Mouse (Mus musculus) kidney, embryonic 16.5 days (tissue): ENCODE data around the gene Slc7a14. TPM values are rescaled to one million over a fixed set of nuclear protein-coding genes. Genes with fewer than 3 reads are reported as not detected.
A peak's percentile ranks its signal among the peaks of the same experiment; 100 is the strongest.

Source experiments
- ATAC-seq: fragments of 200-750 bp; cut with Nextera tagmentation; 2 replicates; pipeline ENCODE4 v1.8.0; 2017; ENCODE audit warnings: moderate TSS enrichment; ENCODE audit not compliant: low FRiP score, low TSS enrichment
- H3K27ac ChIP-seq: fragments of 300-500 bp; sonication (generic); 2 replicates; pipeline ENCODE4 v1.5.1; 2014; ENCODE audit warnings: low read length
- H3K27me3 ChIP-seq: fragments of 300-500 bp; sonication (generic); 2 replicates; pipeline ENCODE4 v1.6.1; 2014; ENCODE audit warnings: low read length, control low read depth, mixed read lengths; ENCODE audit not compliant: insufficient read depth
- H3K36me3 ChIP-seq: fragments of 300-500 bp; sonication (generic); 2 replicates; pipeline ENCODE4 v1.6.1; 2014; ENCODE audit warnings: low read length, control low read depth, mixed read lengths; ENCODE audit not compliant: insufficient read depth
- H3K4me1 ChIP-seq: fragments of 300-500 bp; sonication (generic); 2 replicates; pipeline ENCODE4 v1.6.1; 2014; ENCODE audit warnings: low read length, control low read depth, mixed read lengths; ENCODE audit not compliant: insufficient read depth
- H3K4me2 ChIP-seq: fragments of 300-500 bp; sonication (generic); replicated peaks from 2 replicates; pipeline ENCODE4 v1.6.1; 2014; ENCODE audit warnings: low read depth, low read length
- H3K4me3 ChIP-seq: fragments of 300-500 bp; sonication (generic); 2 replicates; pipeline ENCODE4 v1.5.1; 2014; ENCODE audit warnings: mild to moderate bottlenecking, low read length
- H3K9ac ChIP-seq: fragments of 300-500 bp; sonication (generic); replicated peaks from 2 replicates; pipeline ENCODE4 v1.6.1; 2014; ENCODE audit warnings: low read length
- H3K9me3 ChIP-seq: fragments of 300-500 bp; sonication (generic); 2 replicates; pipeline ENCODE4 v1.6.1; 2016; ENCODE audit warnings: low read length, control low read depth
- WGBS: fragments of 180-500 bp; shearing (Covaris S2); extraction: QIAGEN DNeasy Blood & Tissue Kit; methylation state at CpG from one replicate; pipeline ENCODE4 v1.1.7; 2014; 5-methylcytosine and 5-hydroxymethylcytosine counted together
- polyA plus RNA-seq: library from polyadenylated mRNA; unstranded; fragments of >200 nt; fragmentation: Nextera tagmentation; extraction: Ambion mirVana; gene quantifications from 2 replicates; pipeline ENCODE4 v1.2.1, GENCODE M21; 2015

Gene Slc7a14
- polyA plus RNA-seq, 1 experiment from 2014 or later, result 0.14 TPM

- Histone ChIP-seq H3K4me1 (peaks cover 8% of the 10 kb centered on the region; the same call in 1 of the 2 replicates), H3K4me2 (no peak overlapping the region), H3K27ac (no peak overlapping the region), H3K27me3 (no peaks in the 10 kb centered on the region), H3K9ac (no peak overlapping the region), H3K9me3 (no peaks in the 10 kb centered on the region), H3K36me3 (no peaks in the 10 kb centered on the region), H3K4me3 (no peak overlapping the region)
- 74% methylated on average over 7 of the region's 7 CpGs for WGBS
- no peak for ATAC-seq
These were observed 90.7 kb downstream of the Slc7a14 start for GRCm38 (mm10) chr3:31219483-31219882.

- H3K4me3 ChIP-seq, result no peak overlapping the region
- H3K9me3 ChIP-seq, result no peaks in the 10 kb centered on the region
- no peaks in the 10 kb centered on the region for H3K36me3 ChIP-seq
- no peak overlapping the region for H3K4me2 ChIP-seq
- 53% methylated on average over 10 of the region's 10 CpGs for WGBS
- peak; percentile 28; the same call in 1 of the 2 replicates for ATAC-seq
- no peak overlapping the region for H3K27ac ChIP-seq
- peaks cover 22% of the 10 kb centered on the region for H3K4me1 ChIP-seq
- H3K27me3 ChIP-seq, result no peaks in the 10 kb centered on the region
- no peak overlapping the region for H3K9ac ChIP-seq
These were observed 92.7 kb downstream of the Slc7a14 start for GRCm38 (mm10) chr3:31217523-31217922.

GRCm38 (mm10) chr3:31213802-31214201 is 96.4 kb downstream of the Slc7a14 start:
- H3K4me3 ChIP-seq, result no peak overlapping the region
- H3K36me3 ChIP-seq, result no peaks in the 10 kb centered on the region
- H3K9ac ChIP-seq, result no peak overlapping the region
- no peak overlapping the region for H3K27ac ChIP-seq
- no peak overlapping the region for H3K4me2 ChIP-seq
- no peak for ATAC-seq
- 34% methylated on average over 3 of the region's 3 CpGs for WGBS
- H3K4me1 ChIP-seq, result peaks cover 33% of the 10 kb centered on the region
- H3K27me3 ChIP-seq, result no peaks in the 10 kb centered on the region
- no peaks in the 10 kb centered on the region for H3K9me3 ChIP-seq

DNA sequence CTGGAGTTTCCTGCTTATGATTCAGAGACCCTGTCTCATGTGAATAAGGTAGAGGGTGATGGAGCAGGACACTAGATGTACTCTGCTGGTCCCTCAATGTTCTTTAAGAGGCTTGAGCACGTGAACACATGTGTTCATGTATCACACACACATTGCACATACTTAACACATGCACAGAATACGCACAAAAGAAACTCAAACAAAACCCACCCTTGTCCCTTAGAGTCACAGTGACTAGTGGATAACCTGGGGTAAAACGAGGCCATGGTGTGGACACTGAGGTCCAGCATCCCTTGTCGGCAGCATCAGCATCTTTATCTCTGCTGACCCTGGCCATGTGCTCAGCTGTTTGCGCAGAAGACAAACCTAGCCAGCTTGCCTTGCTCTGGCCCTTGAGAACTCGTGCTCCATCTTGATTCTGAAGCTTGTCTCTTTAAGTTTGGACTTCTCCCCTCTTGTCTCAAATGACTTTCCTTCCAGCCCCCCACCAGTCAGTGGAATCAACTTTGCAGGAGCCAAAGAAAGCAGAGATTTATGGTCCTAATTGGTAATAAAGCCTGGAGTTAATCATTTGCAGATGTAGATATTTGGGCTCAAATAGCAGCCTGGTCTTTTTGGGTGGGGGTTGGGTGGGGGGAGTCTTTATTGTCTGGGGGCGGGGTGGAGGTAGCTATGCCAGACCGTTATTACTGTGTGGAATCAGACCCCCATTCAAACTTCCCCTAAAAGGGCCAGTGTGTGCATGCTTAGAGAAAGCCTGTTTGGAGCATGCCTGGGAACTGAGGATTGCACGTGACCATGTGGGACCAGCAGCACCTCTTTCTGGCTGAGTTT is 97.8 kb downstream of the Slc7a14 start:
- Histone ChIP-seq H3K36me3 (no peaks in the 10 kb centered on the region), H3K4me2 (no peak overlapping the region), H3K9me3 (no peaks in the 10 kb centered on the region), H3K4me3 (no peak overlapping the region), H3K27me3 (no peaks in the 10 kb centered on the region), H3K9ac (no peak overlapping the region), H3K27ac (peak overlapping the region; percentile 27; the same call in 1 of the 2 replicates), H3K4me1 (peaks cover 43% of the 10 kb centered on the region)
- ATAC-seq, result peak; percentile 80
- 37% methylated on average over 9 of the region's 9 CpGs for WGBS

- peak overlapping the region; percentile 24 for H3K4me3 ChIP-seq
These were observed 101.2 kb downstream of the Slc7a14 start for GRCm38 (mm10) chr3:31209001-31209400.

DNA sequence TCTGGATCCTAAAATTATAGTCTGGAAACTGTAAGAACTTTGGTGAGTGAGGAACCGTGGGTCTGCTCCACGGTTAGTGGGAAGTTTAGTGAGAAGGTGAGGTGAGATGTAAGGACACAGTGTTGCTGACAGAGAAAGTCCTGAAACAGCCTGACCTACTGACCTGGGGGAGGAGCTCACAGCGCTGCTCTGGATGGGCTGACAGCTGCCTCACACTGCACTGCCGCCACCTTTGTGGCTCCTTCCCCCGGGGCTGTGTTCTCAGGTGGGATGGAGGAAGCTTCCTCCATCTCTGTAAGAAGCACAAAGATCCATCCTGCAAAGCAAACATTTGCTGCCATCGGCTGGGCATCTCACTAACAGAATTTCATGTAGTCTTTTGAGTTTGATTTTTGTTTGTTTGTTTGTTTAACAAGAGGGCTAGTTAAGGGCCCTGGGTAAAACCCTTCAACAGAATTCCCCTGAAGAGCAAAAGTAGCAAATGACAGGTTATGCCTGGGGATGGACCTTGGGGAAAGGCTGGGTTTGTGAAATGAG is 101.7 kb downstream of the Slc7a14 start:
- no peaks in the 10 kb centered on the region for H3K27me3 ChIP-seq
- H3K4me2 ChIP-seq, result peak overlapping the region; percentile 48
- peaks cover 36% of the 10 kb centered on the region for H3K4me1 ChIP-seq
- ATAC-seq, result no peak
- H3K4me3 ChIP-seq, result no peak overlapping the region
- whole genome bisulfite sequencing, result 3% methylated on average over 6 of the region's 6 CpGs
- H3K27ac ChIP-seq, result peak overlapping the region; percentile 13; the same call in 1 of the 2 replicates
- H3K36me3 ChIP-seq, result no peaks in the 10 kb centered on the region
- peak overlapping the region; percentile 52 for H3K9ac ChIP-seq
- no peaks in the 10 kb centered on the region for H3K9me3 ChIP-seq

More at GRCm38 (mm10) chr3:31209001-31209400, 101.2 kb downstream of the Slc7a14 start:
- H3K27ac ChIP-seq, result no peak overlapping the region; the same call in 1 of the 2 replicates
- peak overlapping the region; percentile 48 for H3K4me2 ChIP-seq
- H3K27me3 ChIP-seq, result no peaks in the 10 kb centered on the region
- no peaks in the 10 kb centered on the region for H3K9me3 ChIP-seq
- ATAC-seq, result no peak
- peak overlapping the region; percentile 52 for H3K9ac ChIP-seq
- WGBS, result 15% methylated on average over 19 of the region's 19 CpGs
- H3K36me3 ChIP-seq, result no peaks in the 10 kb centered on the region
- H3K4me1 ChIP-seq, result peaks cover 41% of the 10 kb centered on the region

GRCm38 (mm10) chr3:31208046-31208445 is 102.1 kb downstream of the Slc7a14 start:
- Histone ChIP-seq H3K4me2 (no peak overlapping the region), H3K4me3 (no peak overlapping the region), H3K36me3 (no peaks in the 10 kb centered on the region), H3K27me3 (no peaks in the 10 kb centered on the region), H3K27ac (no peak overlapping the region), H3K4me1 (peaks cover 31% of the 10 kb centered on the region), H3K9ac (no peak overlapping the region), H3K9me3 (no peaks in the 10 kb centered on the region)
- ATAC-seq, result no peak
- 33% methylated on average over 4 of the region's 4 CpGs for WGBS

- ATAC-seq, result no peak
- Histone ChIP-seq H3K27me3 (no peaks in the 10 kb centered on the region), H3K36me3 (no peaks in the 10 kb centered on the region), H3K27ac (no peak overlapping the region), H3K4me1 (peaks cover 22% of the 10 kb centered on the region), H3K9ac (no peak overlapping the region), H3K4me3 (no peak overlapping the region), H3K4me2 (no peak overlapping the region), H3K9me3 (no peaks in the 10 kb centered on the region)
- 71% methylated on average over 3 of the region's 3 CpGs for whole genome bisulfite sequencing
These were observed 105.0 kb downstream of the Slc7a14 start for GRCm38 (mm10) chr3:31205167-31205566.

DNA sequence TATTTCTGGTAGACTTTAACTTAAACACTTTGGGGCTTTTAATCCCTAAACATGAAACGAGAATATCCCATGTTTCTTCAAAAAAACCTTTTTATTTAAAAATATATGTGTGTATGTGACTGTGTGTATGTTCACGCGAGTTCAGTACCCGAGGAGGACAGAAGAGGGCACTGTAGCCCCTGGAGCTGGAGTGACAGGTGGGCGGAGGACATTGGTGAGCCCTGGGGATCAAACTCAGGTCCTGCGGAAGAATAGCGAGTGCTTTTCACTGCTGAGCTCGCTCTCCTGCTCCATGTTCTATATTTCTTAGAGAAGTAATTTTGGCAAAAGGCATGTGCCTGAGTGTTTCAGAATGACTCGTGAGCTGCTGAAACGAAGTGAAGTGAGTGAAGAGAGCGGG is 106.2 kb downstream of the Slc7a14 start:
- Histone ChIP-seq H3K4me1 (peaks cover 17% of the 10 kb centered on the region), H3K36me3 (no peaks in the 10 kb centered on the region), H3K9ac (no peak overlapping the region), H3K4me3 (no peak overlapping the region), H3K4me2 (no peak overlapping the region), H3K9me3 (no peaks in the 10 kb centered on the region), H3K27ac (no peak overlapping the region), H3K27me3 (no peaks in the 10 kb centered on the region)
- no peak for ATAC-seq
- WGBS, result 91% methylated on average over 11 of the region's 11 CpGs
